Mouse (Mus musculus) heart, postnatal 10 days (tissue): ENCODE data around the gene Sema4b. TPM values are rescaled to one million over a fixed set of nuclear protein-coding genes. Genes with fewer than 3 reads are reported as not detected.

ENCODE experiments used
- DNase-seq, 2 experiments: peaks; one replicate each; pipeline ENCODE4 v3.0.0; 2021
- intact Hi-C: fragments of 180-260 bp; cut with DNase I; formaldehyde crosslinking; loops from one replicate; pipeline ENCODE4 v1.15.1; 2025
- total RNA-seq, 2 experiments: library from RNA; stranded (reverse); gene quantifications; 2 replicates each; pipeline ENCODE4 v1.2.3; 2021

The Sema4b gene
- total RNA-seq, 2 experiments from 2014 or later = 14.7 to 16.6 TPM

DNA sequence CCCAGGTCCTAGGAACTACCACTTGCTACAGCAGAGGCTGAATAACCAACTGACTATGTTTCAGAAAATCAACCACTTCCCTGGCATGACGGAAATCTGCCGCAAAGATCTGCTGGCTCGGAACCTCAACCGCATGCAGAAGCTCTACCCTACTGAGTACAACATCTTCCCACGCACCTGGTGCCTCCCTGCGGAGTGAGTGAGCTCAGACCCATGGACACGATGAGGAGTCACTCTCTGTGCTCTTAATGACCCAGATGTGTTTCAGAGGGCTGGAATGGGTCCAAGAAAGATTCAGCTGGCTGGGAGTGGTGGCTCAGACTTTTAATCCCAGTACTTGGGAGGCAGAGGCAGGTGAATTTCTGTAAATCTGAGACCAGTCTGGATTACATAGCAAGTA is 65.8 kb downstream of the Sema4b start:
- no peak for DNase-seq
- intact Hi-C loops = no loop called here

DNA sequence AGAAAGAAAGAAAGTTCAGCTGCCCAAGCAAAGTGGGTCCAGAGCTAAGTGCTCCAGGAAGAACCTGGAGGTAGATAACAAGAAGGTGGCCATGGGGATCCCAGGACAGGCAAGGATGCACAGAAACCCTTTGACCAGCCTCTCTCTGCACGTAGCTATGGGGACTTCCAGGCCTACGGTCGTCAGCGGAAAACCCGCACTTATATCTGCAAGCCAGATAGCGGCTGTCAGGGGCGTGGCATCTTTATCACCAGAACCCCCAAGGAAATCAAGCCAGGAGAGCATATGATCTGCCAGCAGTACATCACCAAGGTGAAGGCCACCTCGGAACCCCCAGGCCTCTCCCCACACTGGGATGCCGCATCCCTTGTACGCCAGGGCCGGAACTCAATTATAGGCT is 66.2 kb downstream of the Sema4b start:
- intact Hi-C loops = no loop called here
- no peak for DNase-seq

- DNase-seq = no peak
- intact Hi-C loops = loop anchor here (2.0 kb wide), 1 partner anchor 115 kb away; no protein-coding TSS in a partner anchor
Observed at GRCm38 (mm10) chr7:80255981-80256380, 69.3 kb downstream of the Sema4b start.

GRCm38 (mm10) chr7:80257706-80258105 is 71.1 kb downstream of the Sema4b start:
- intact Hi-C loops = loop anchor here (2.0 kb wide), 1 partner anchor 117 kb away; no protein-coding TSS in a partner anchor
- DNase-seq = no peak

GRCm38 (mm10) chr7:80260625-80261371 is 74.2 kb downstream of the Sema4b start, which contains the start of gene Ngrn:
Ngrn (plus strand) TSS chr7:80261215.
- intact Hi-C loops = no loop called here
- DNase-seq = peak; percentile 89 to 93

DNA sequence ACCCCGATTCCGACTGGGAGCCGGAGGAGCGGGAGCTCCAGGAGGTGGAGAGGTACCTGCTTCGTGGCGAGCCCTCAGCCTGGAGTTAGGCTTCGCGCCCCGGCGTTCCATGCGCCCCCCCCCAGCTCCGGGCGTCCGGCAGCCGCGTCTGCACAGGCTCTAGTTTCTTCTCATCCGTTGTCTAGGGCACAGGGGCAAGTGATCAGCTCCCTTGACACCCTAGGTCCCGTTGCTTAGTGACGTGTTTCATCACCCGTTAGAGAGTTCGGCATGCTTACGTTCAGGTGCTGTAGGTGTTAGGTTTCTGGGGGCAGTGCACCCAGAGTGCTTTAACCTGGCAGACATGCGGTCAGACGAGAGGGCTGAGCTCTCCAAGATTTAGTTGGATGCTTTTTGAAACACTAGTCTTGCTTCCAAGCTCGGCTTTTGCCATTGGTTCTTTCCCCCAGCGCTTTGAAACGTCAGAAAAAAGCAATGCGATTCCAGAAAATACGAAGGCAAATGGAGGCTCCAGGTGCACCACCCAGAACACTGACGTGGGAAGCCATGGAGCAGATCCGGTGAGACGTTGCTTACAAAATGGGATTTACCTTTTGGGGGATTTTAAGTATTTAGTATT is 74.8 kb downstream of the Sema4b start:
- DNase-seq = no peak
- intact Hi-C loops = no loop called here

GRCm38 (mm10) chr7:80264606-80265005 is 78.0 kb downstream of the Sema4b start:
- intact Hi-C loops = no loop called here
- DNase-seq = no peak

DNA sequence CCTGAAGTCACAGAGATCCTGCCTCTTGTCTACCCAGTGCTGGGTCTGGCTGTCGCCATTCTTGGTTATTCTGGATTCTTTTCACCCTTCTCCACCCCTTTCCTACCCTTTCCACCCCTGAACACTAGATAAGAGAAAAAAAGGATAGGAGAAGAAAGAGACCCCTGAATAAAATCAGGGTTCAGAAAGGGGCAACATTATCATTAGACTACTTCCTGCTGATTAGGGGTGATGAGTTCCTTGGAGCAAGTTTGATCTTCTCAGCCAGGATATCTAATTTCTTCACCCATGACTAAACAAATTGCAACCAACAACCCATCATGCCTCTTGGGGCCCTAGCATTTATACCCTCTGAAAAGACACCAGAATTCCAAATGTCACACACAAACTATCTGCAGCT is 81.1 kb downstream of the Sema4b start:
- intact Hi-C loops = no loop called here
- DNase-seq = no peak

GRCm38 (mm10) chr7:80268897-80269750 is 82.5 kb downstream of the Sema4b start, which contains the start of gene Vps33b:
Vps33b (plus strand) TSS chr7:80269649.
- peak; percentile 97 to 99 for DNase-seq
- intact Hi-C loops = no loop called here

DNA sequence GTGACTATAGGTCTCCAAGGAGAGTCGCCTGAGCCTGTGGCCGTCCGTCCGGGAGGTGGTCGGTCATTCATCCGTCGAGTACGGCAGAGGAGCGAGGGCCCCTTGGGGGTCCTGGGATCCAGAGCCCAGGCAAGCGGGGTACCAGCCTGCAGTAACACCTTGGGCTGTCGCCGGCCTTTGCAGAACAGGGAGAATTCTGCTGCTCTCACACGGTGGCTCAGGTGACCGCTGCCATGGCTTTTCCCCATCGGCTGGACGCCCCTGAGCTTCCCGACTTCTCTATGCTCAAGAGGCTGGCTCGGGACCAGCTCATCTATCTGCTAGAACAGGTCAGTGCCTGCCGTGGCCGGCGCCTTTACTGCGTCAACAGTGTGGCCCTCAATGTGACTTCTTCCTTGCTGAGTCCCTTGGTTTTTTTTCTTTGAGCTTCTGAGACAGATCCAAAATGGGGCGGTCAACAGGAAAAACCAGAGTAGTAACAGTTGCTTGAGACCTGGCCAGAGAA is 83.2 kb downstream of the Sema4b start:
- intact Hi-C loops = no loop called here
- DNase-seq = peak in 1 of 2 experiments; percentile 46

GRCm38 (mm10) chr7:80273456-80273855 is 86.8 kb downstream of the Sema4b start:
- intact Hi-C loops = no loop called here
- no peak for DNase-seq

Other genes with a start within 250 kb of the Sema4b start
- 10 to 100 TPM; 20.1 to 24.4 TPM for gene Zfp710, start 162.0 kb upstream of the Sema4b start, total RNA-seq
- gene Idh2, start 71.4 kb upstream of the Sema4b start, total RNA-seq = 1,000 to 10,000 TPM; 1,610 to 1,731 TPM
- 10 to 100 TPM; 27.8 to 28.1 TPM for gene Cib1, start 46.0 kb downstream of the Sema4b start, total RNA-seq
- 1 to 10 TPM; 2.2 to 2.4 TPM for gene Gdpgp1, start 46.0 kb downstream of the Sema4b start, total RNA-seq
- under 1 TPM; 0.45 to 0.74 TPM for gene Ttll13, start 59.5 kb downstream of the Sema4b start, total RNA-seq
- gene Ngrn, start 74.4 kb downstream of the Sema4b start, total RNA-seq = 10 to 100 TPM; 24.0 to 27.5 TPM
- 10 to 100 TPM in 1 of 2 experiments, 1 to 10 TPM in 1; 7.7 to 10.9 TPM for gene Vps33b, start 82.8 kb downstream of the Sema4b start, total RNA-seq
- gene Prc1, start 107.6 kb downstream of the Sema4b start, total RNA-seq = 10 to 100 TPM; 40.0 to 43.7 TPM
- gene Rccd1, start 137.6 kb downstream of the Sema4b start, total RNA-seq = 10 to 100 TPM in 1 of 2 experiments, 1 to 10 TPM in 1; 7.1 to 10.1 TPM
- gene Unc45a, start 154.2 kb downstream of the Sema4b start, total RNA-seq = 10 to 100 TPM; 17.9 to 18.9 TPM
- 10 to 100 TPM; 33.1 to 35.5 TPM for gene Hddc3, start 156.3 kb downstream of the Sema4b start, total RNA-seq
- gene Man2a2, start 184.5 kb downstream of the Sema4b start, total RNA-seq = 10 to 100 TPM; 70.5 to 72.0 TPM
- gene Fes, start 201.1 kb downstream of the Sema4b start, total RNA-seq = 10 to 100 TPM; 19.9 to 21.7 TPM
- 100 to 1,000 TPM; 119 to 139 TPM for gene Furin, start 218.6 kb downstream of the Sema4b start, total RNA-seq